Mouse (Mus musculus) ES-Bruce4 (cell line): ENCODE measurements at regions not wholly inside any gene's neighbourhood (a gene's known extent, or its start where the extent isn't known, plus 50 kb on each side); places are given as distances from the start of the nearest gene placed in this dataset.
"Not testable (repeated sequence)": the region's sequence is repeated elsewhere in the genome, so short reads cannot be mapped to it uniquely, and the experiment has no call there.

Experiments used
- H3K27ac ChIP-seq: 2 replicates; pipeline ENCODE4 v1.5.1; 2012; ENCODE audit warnings: low read length, inconsistent platforms; ENCODE audit not compliant: insufficient read depth
- H3K27me3 ChIP-seq: 2 replicates; pipeline ENCODE4 v1.6.1; 2012; ENCODE audit warnings: mild to moderate bottlenecking, low read length, inconsistent platforms; ENCODE audit not compliant: control insufficient read depth, poor library complexity, insufficient read depth, severe bottlenecking
- H3K36me3 ChIP-seq: 2 replicates; pipeline ENCODE4 v1.6.1; 2012; ENCODE audit warnings: inconsistent platforms, mild to moderate bottlenecking, low read length, moderate library complexity; ENCODE audit not compliant: control insufficient read depth, poor library complexity, insufficient read depth, severe bottlenecking
- H3K4me1 ChIP-seq: one replicate; pipeline ENCODE4 v1.8.1; 2011; ENCODE audit warnings: low read length; ENCODE audit not compliant: control insufficient read depth, insufficient read depth
- H3K4me3 ChIP-seq: 2 replicates; pipeline ENCODE4 v1.5.1; 2011; ENCODE audit warnings: low read depth, mild to moderate bottlenecking, low read length
- H3K9ac ChIP-seq: 2 replicates; pipeline ENCODE4 v1.6.1; 2012; ENCODE audit warnings: low read depth, mild to moderate bottlenecking, inconsistent platforms; ENCODE audit not compliant: poor library complexity, severe bottlenecking
- H3K9me3 ChIP-seq: replicated peaks from 2 replicates; pipeline ENCODE4 v1.6.1; 2012; ENCODE audit warnings: mild to moderate bottlenecking, low read length, inconsistent platforms; ENCODE audit not compliant: control insufficient read depth, poor library complexity, insufficient read depth, severe bottlenecking
- CTCF ChIP-seq: IDR thresholded peaks from one replicate; pipeline ENCODE4 v1.8.1; 2011; ENCODE audit warnings: low read depth, low read length
- EP300 ChIP-seq: IDR thresholded peaks from 2 replicates; pipeline ENCODE4 v1.6.1; 2011; ENCODE audit warnings: low read depth, low read length; ENCODE audit not compliant: insufficient read depth
- POLR2A ChIP-seq: IDR thresholded peaks from one replicate; pipeline ENCODE4 v1.8.1; 2011; ENCODE audit warnings: low read length; ENCODE audit not compliant: insufficient read depth

- Histone ChIP-seq H3K27ac (no peak overlapping the region), H3K9me3 (no peaks in the 10 kb centered on the region), H3K36me3 (no peaks in the 10 kb centered on the region), H3K4me3 (no peak overlapping the region), H3K27me3 (no peaks in the 10 kb centered on the region), H3K4me1 (no peaks in the 10 kb centered on the region), H3K9ac (no peak overlapping the region)
- TF ChIP-seq CTCF: no peak
- no peak for TF ChIP-seq POLR2A
- TF ChIP-seq EP300: no peak
Measured at GRCm38 (mm10) chr6:9593391-9593790, 645.2 kb downstream of the Nxph1 start.

- Histone ChIP-seq H3K9ac (no peak overlapping the region), H3K27ac (no peak overlapping the region), H3K27me3 (no peaks in the 10 kb centered on the region; the same call in 1 of the 2 replicates), H3K9me3 (no peaks in the 10 kb centered on the region), H3K4me3 (no peak overlapping the region), H3K4me1 (no peaks in the 10 kb centered on the region), H3K36me3 (no peaks in the 10 kb centered on the region)
- TF ChIP-seq EP300: no peak
- peak; percentile 53 for TF ChIP-seq CTCF
- TF ChIP-seq POLR2A: no peak
Measured at GRCm38 (mm10) chr6:9599418-9599817, 651.2 kb downstream of the Nxph1 start.

- no peak overlapping the region for H3K4me3 ChIP-seq
- H3K27me3 ChIP-seq: no peaks in the 10 kb centered on the region
- no peak overlapping the region for H3K9ac ChIP-seq
- H3K27ac ChIP-seq: no peak overlapping the region
- H3K36me3 ChIP-seq: no peaks in the 10 kb centered on the region
- TF ChIP-seq POLR2A (no peak), EP300 (no peak), CTCF (no peak)
- H3K4me1 ChIP-seq: no peaks in the 10 kb centered on the region
- no peaks in the 10 kb centered on the region for H3K9me3 ChIP-seq
Measured at GRCm38 (mm10) chr6:9633931-9634330, 685.7 kb downstream of the Nxph1 start.

GRCm38 (mm10) chr6:9643456-9643855, 695.2 kb downstream of the Nxph1 start:
- H3K4me3 ChIP-seq, H3K27me3 ChIP-seq, H3K4me1 ChIP-seq, H3K9ac ChIP-seq, H3K27ac ChIP-seq, H3K36me3 ChIP-seq: not testable (repeated sequence)
- H3K9me3 ChIP-seq: peaks cover 14% of the 10 kb centered on the region

GRCm38 (mm10) chr6:9643926-9644325, 695.7 kb downstream of the Nxph1 start:
- not testable (repeated sequence) for H3K9ac ChIP-seq, H3K4me1 ChIP-seq, H3K27ac ChIP-seq, H3K36me3 ChIP-seq, H3K27me3 ChIP-seq, H3K4me3 ChIP-seq
- H3K9me3 ChIP-seq: peaks cover 14% of the 10 kb centered on the region

GRCm38 (mm10) chr6:9659672-9660071, 711.4 kb downstream of the Nxph1 start:
- Histone ChIP-seq H3K4me1 (no peaks in the 10 kb centered on the region), H3K27me3 (no peaks in the 10 kb centered on the region), H3K9me3 (no peaks in the 10 kb centered on the region), H3K27ac (no peak overlapping the region), H3K4me3 (no peak overlapping the region), H3K9ac (no peak overlapping the region), H3K36me3 (no peaks in the 10 kb centered on the region)
- TF ChIP-seq CTCF: no peak
- TF ChIP-seq EP300: no peak
- no peak for TF ChIP-seq POLR2A

GRCm38 (mm10) chr6:9685182-9685581, 737.0 kb downstream of the Nxph1 start:
- Histone ChIP-seq H3K36me3 (no peaks in the 10 kb centered on the region), H3K9ac (no peak overlapping the region), H3K27me3 (no peaks in the 10 kb centered on the region), H3K27ac (no peak overlapping the region), H3K9me3 (peaks cover 3% of the 10 kb centered on the region; the same call in 1 of the 2 replicates), H3K4me3 (no peak overlapping the region), H3K4me1 (no peaks in the 10 kb centered on the region)
- TF ChIP-seq CTCF: no peak
- TF ChIP-seq EP300: no peak
- no peak for TF ChIP-seq POLR2A
